Comparison of ENCODE assay signal across 8 mouse cellular contexts in genomic region chr2:27125979-27126378, GRCm38 (mm10). TPM values are rescaled to one million over a fixed set of nuclear protein-coding genes. Genes with fewer than 3 reads are reported as not detected.
A peak's percentile ranks its signal among the peaks of the same experiment; 100 is the strongest.
DNase-seq lines count a peak whose midpoint lies in the region; ATAC-seq and TF ChIP-seq lines count a peak whose summit lies in the region.

No protein-coding gene starts in this region.

- no peaks in the 10 kb centered on the region for H3K36me3 ChIP-seq in stomach, postnatal 0 days (ENCODE audit: control insufficient read depth, insufficient read depth, low read length)
- no peaks in the 10 kb centered on the region for H3K36me3 ChIP-seq in forebrain, embryonic 12.5 days (replicated peaks)

- no peak overlapping the region for H3K4me2 ChIP-seq in stomach, postnatal 0 days (replicated peaks; ENCODE audit: low read depth)
- H3K4me2 ChIP-seq in forebrain, embryonic 12.5 days: no peak overlapping the region

- WGBS in stomach, postnatal 0 days: 31% methylated on average over 10 of the region's 10 CpGs
- WGBS in forebrain, embryonic 12.5 days: 44% methylated on average over 10 of the region's 10 CpGs

- H3K9me3 ChIP-seq in stomach, postnatal 0 days (ENCODE audit: control insufficient read depth, low read length): no peaks in the 10 kb centered on the region
- no peaks in the 10 kb centered on the region for H3K9me3 ChIP-seq in forebrain, embryonic 12.5 days

- no peak overlapping the region for H3K9ac ChIP-seq in stomach, postnatal 0 days (ENCODE audit: low read length)
- H3K9ac ChIP-seq in forebrain, embryonic 12.5 days: no peak overlapping the region

- H3K4me3 ChIP-seq in stomach, postnatal 0 days (ENCODE audit: low read depth, low read length): no peak overlapping the region
- no peak overlapping the region for H3K4me3 ChIP-seq in forebrain, embryonic 12.5 days (replicated peaks)

- peak; percentile 92 for TF ChIP-seq CTCF in stomach, postnatal 0 days (IDR thresholded peaks at IDR 0.05; ENCODE audit: low read depth)

- H3K27me3 ChIP-seq in stomach, postnatal 0 days (ENCODE audit: control insufficient read depth, insufficient read depth, low read length): no peaks in the 10 kb centered on the region
- no peaks in the 10 kb centered on the region for H3K27me3 ChIP-seq in forebrain, embryonic 12.5 days

- H3K27ac ChIP-seq in stomach, postnatal 0 days (replicated peaks): no peak overlapping the region
- no peak overlapping the region for H3K27ac ChIP-seq in forebrain, embryonic 12.5 days

- H3K4me1 ChIP-seq in stomach, postnatal 0 days (replicated peaks; ENCODE audit: control insufficient read depth, insufficient read depth): no peaks in the 10 kb centered on the region
- peaks cover 17% of the 10 kb centered on the region for H3K4me1 ChIP-seq in forebrain, embryonic 12.5 days

- TF ChIP-seq EP300 in stomach, postnatal 0 days (optimal IDR thresholded peaks at IDR 0.05): no peak

- intact Hi-C loops in gastrocnemius, postnatal 14 days (cut with DNase I; ENCODE audit: low total_unique reads): loop anchor here (2.0 to 10.0 kb wide), 2 partner anchors 51 to 105 kb away; partner anchors contain the start of genes Adamtsl2 and Mymk

- ATAC-seq in stomach, postnatal 0 days (ENCODE audit: low FRiP score, low TSS enrichment): 0 out of 2 replicates have a peak, but pooled peaks have one; percentile 16
- no peak for ATAC-seq in forebrain, embryonic 12.5 days (ENCODE audit: low FRiP score)

- peak; percentile 59 to 63 for DNase-seq in layer of hippocampus, postnatal 10 days (ENCODE audit: low spot score in 2 of 2)
- no peak for DNase-seq in layer of hippocampus, postnatal 14 days (ENCODE audit: low spot score in 2 of 2)
- peak; percentile 62 for DNase-seq in ES-CJ7 (ENCODE audit: low read depth, low spot score)
- peak; percentile 83 for DNase-seq in adrenal gland, postnatal 14 days
- peak; percentile 55 for DNase-seq in gastrocnemius, postnatal 14 days
- peak; percentile 73 for DNase-seq in lung, postnatal 10 days
- DNase-seq in stomach, postnatal 0 days (ENCODE audit: low spot score): peak; percentile 59

RNA-seq across cellular contexts. Expression of gene Fam163b, which starts 16.3 kb away (rescaled TPM):
- total RNA-seq in layer of hippocampus, postnatal 10 days (2021): 100 to 1,000 TPM; 105 to 107 TPM
- total RNA-seq in layer of hippocampus, postnatal 14 days (2021): 100 to 1,000 TPM; 110 to 119 TPM
- total RNA-seq in adrenal gland, postnatal 14 days (2021): 2.0 and 2.1 TPM in 2 replicates
- under 1 TPM; 0.07 to 0.08 TPM for total RNA-seq in gastrocnemius, postnatal 14 days (2021)
- 0.07 and 0.13 TPM in 2 replicates for polyA plus RNA-seq in stomach, postnatal 0 days (2015; fragmentation: Nextera tagmentation; extraction: Ambion mirVana)
- 0.27 and 0.32 TPM in 2 replicates for polyA plus RNA-seq in forebrain, embryonic 12.5 days (2016; fragmentation: Nextera tagmentation; extraction: Ambion mirVana)

RNA-seq across cellular contexts. Expression of gene Dbh, which starts 39.1 kb away (rescaled TPM):
- under 1 TPM; 0.20 to 0.50 TPM for total RNA-seq in layer of hippocampus, postnatal 10 days (2021)
- under 1 TPM; 0.48 to 0.91 TPM for total RNA-seq in layer of hippocampus, postnatal 14 days (2021)
- 334 and 392 TPM in 2 replicates for total RNA-seq in adrenal gland, postnatal 14 days (2021)
- under 1 TPM in 1 of 2 experiments, not detected in 1; 0.12 TPM for total RNA-seq in gastrocnemius, postnatal 14 days (2021)
- 0.13 and 0.22 TPM in 2 replicates for polyA plus RNA-seq in stomach, postnatal 0 days (2015; fragmentation: Nextera tagmentation; extraction: Ambion mirVana)
- not detected in 2 replicates for polyA plus RNA-seq in forebrain, embryonic 12.5 days (2016; fragmentation: Nextera tagmentation; extraction: Ambion mirVana)

RNA-seq across cellular contexts. Expression of gene Adamtsl2, which starts 46.8 kb away (rescaled TPM):
- 10 to 100 TPM; 16.1 to 18.1 TPM for total RNA-seq in layer of hippocampus, postnatal 10 days (2021)
- total RNA-seq in layer of hippocampus, postnatal 14 days (2021): 10 to 100 TPM; 12.7 to 14.7 TPM
- total RNA-seq in adrenal gland, postnatal 14 days (2021): 11.5 and 11.7 TPM in 2 replicates
- 10 to 100 TPM in 1 of 2 experiments, 1 to 10 TPM in 1; 6.3 to 10.5 TPM for total RNA-seq in gastrocnemius, postnatal 14 days (2021)
- polyA plus RNA-seq in stomach, postnatal 0 days (2015; fragmentation: Nextera tagmentation; extraction: Ambion mirVana): 1.4 and 3.4 TPM in 2 replicates
- polyA plus RNA-seq in forebrain, embryonic 12.5 days (2016; fragmentation: Nextera tagmentation; extraction: Ambion mirVana): 5.3 and 5.4 TPM in 2 replicates

RNA-seq across cellular contexts. Expression of gene Mymk, which starts 54.0 kb away (rescaled TPM):
- 1 to 10 TPM; 1.0 to 1.4 TPM for total RNA-seq in layer of hippocampus, postnatal 10 days (2021)
- 1 to 10 TPM; 1.1 to 1.4 TPM for total RNA-seq in layer of hippocampus, postnatal 14 days (2021)
- total RNA-seq in adrenal gland, postnatal 14 days (2021): not detected in 2 replicates
- total RNA-seq in gastrocnemius, postnatal 14 days (2021): 10 to 100 TPM; 30.5 to 36.4 TPM
- polyA plus RNA-seq in stomach, postnatal 0 days (2015; fragmentation: Nextera tagmentation; extraction: Ambion mirVana): 0.55 and 1.1 TPM in 2 replicates
- polyA plus RNA-seq in forebrain, embryonic 12.5 days (2016; fragmentation: Nextera tagmentation; extraction: Ambion mirVana): 0.26 TPM in 1 of 2 replicates, not detected in the other

Comparison
In these comparisons a context has a peak if more than half of its experiments do, and no peak if none do; other contexts are left out.
1. DNase-seq: peak in layer of hippocampus, postnatal 10 days (2 of 2), ES-CJ7 (single experiment), adrenal gland, postnatal 14 days (single experiment), gastrocnemius, postnatal 14 days (single experiment), lung, postnatal 10 days (single experiment) and stomach, postnatal 0 days (single experiment); none in layer of hippocampus, postnatal 14 days (0 of 2).
2. RNA of gene Fam163b, which starts 16.3 kb away (total RNA-seq): 110 to 119 TPM in layer of hippocampus, postnatal 14 days and 105 to 107 TPM in layer of hippocampus, postnatal 10 days; 2.0 to 2.1 TPM in adrenal gland, postnatal 14 days and 0.07 to 0.08 TPM in gastrocnemius, postnatal 14 days; every median in the first group is over 10 times any median in the second.
3. RNA of gene Dbh, which starts 39.1 kb away (total RNA-seq): 334 to 392 TPM in adrenal gland, postnatal 14 days; 0.48 to 0.91 TPM in layer of hippocampus, postnatal 14 days, 0.20 to 0.50 TPM in layer of hippocampus, postnatal 10 days and 0.12 TPM in gastrocnemius, postnatal 14 days; every median in the first group is over 100 times any median in the second.